In the genomic region with DNA sequence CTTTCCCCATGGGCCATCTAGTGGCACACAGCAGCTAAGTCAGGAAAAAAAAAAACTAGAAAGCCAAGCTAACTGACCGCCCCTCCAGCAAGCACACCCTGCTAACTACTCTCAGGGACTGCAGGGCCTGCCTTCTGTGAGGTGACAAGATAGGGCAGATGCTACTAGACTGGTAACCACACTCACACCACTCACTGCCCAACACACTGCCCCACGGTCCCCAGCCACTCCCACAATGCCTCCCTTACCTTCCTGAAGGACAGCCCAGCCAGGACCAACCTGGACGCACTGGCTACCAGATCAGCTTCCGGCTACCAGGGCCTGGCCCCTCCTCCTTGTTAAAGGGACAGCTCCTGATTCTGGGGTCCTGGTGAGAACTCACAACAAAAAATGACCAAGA, we compare ENCODE assay signal across 8 mouse cellular contexts. TPM values are rescaled to one million over a fixed set of nuclear protein-coding genes. Genes with fewer than 3 reads are reported as not detected.
DNase-seq lines count a peak whose midpoint lies in the region; ATAC-seq lines count a peak whose summit lies in the region.

No protein-coding gene starts in this region.

- H3K27me3 ChIP-seq in liver, embryonic 11.5 days (replicated peaks; ENCODE audit: control insufficient read depth, insufficient read depth, low read length) = peaks cover 7% of the 10 kb centered on the region
- peaks cover 41% of the 10 kb centered on the region for H3K27me3 ChIP-seq in liver, embryonic 12.5 days (replicated peaks)
- no peaks in the 10 kb centered on the region for H3K27me3 ChIP-seq in forebrain, embryonic 14.5 days (replicated peaks; ENCODE audit: control insufficient read depth, insufficient read depth, low read length)
- peaks cover 15% of the 10 kb centered on the region for H3K27me3 ChIP-seq in midbrain, embryonic 10.5 days (ENCODE audit: low read depth, poor library complexity, severe bottlenecking)

- no peaks in the 10 kb centered on the region for H3K36me3 ChIP-seq in liver, embryonic 11.5 days (ENCODE audit: control insufficient read depth, insufficient read depth, low read length)
- no peaks in the 10 kb centered on the region for H3K36me3 ChIP-seq in liver, embryonic 12.5 days
- H3K36me3 ChIP-seq in forebrain, embryonic 14.5 days (ENCODE audit: control insufficient read depth, insufficient read depth, low read length) = no peaks in the 10 kb centered on the region
- no peaks in the 10 kb centered on the region for H3K36me3 ChIP-seq in midbrain, embryonic 10.5 days

- DNase-seq in liver, embryonic 11.5 days (ENCODE audit: low spot score) = no peak
- DNase-seq in forebrain, embryonic 14.5 days (ENCODE audit: low spot score) = no peak
- peak; percentile 65 for DNase-seq in kidney, adult 11 months
- DNase-seq in midbrain, embryonic 10.5 days (ENCODE audit: low spot score) = no peak
- DNase-seq in natural killer cell, adult 2 months (ENCODE audit: low spot score in 2 of 2) = no peak
- no peak for DNase-seq in cerebellum, adult 9-10 months
- no peak for DNase-seq in left cerebral cortex, adult 18-20 months (ENCODE audit: low spot score in 2 of 2)

- 0 out of 2 replicates have a peak overlapping the region, but pooled peaks have one; percentile 15 for H3K4me2 ChIP-seq in liver, embryonic 11.5 days
- H3K4me2 ChIP-seq in liver, embryonic 12.5 days = no peak overlapping the region
- 0 out of 2 replicates have a peak overlapping the region, but pooled peaks have one; percentile 7 for H3K4me2 ChIP-seq in forebrain, embryonic 14.5 days (ENCODE audit: low read length)

- WGBS in liver, embryonic 11.5 days = 16% methylated on average over 4 of the region's 4 CpGs
- WGBS in liver, embryonic 12.5 days (ENCODE audit: insufficient replicate concordance) = 19% methylated on average over 4 of the region's 4 CpGs
- 8% methylated on average over 4 of the region's 4 CpGs for WGBS in forebrain, embryonic 14.5 days
- WGBS in midbrain, embryonic 10.5 days = 12% methylated on average over 4 of the region's 4 CpGs

- H3K9ac ChIP-seq in liver, embryonic 11.5 days (ENCODE audit: low read depth, low read length) = no peak overlapping the region
- no peak overlapping the region for H3K9ac ChIP-seq in liver, embryonic 12.5 days
- H3K9ac ChIP-seq in forebrain, embryonic 14.5 days (ENCODE audit: low read length) = peak overlapping the region; percentile 2; the same call in 1 of the 2 replicates

- no peak overlapping the region for H3K4me3 ChIP-seq in liver, embryonic 11.5 days (ENCODE audit: low read depth, low read length)
- no peak overlapping the region for H3K4me3 ChIP-seq in liver, embryonic 12.5 days
- no peak overlapping the region for H3K4me3 ChIP-seq in forebrain, embryonic 14.5 days (ENCODE audit: low read depth, low read length)
- H3K4me3 ChIP-seq in midbrain, embryonic 10.5 days = peak overlapping the region; percentile 36

- no peak overlapping the region for H3K27ac ChIP-seq in liver, embryonic 11.5 days (ENCODE audit: low read depth, low read length)
- no peak overlapping the region for H3K27ac ChIP-seq in liver, embryonic 12.5 days
- no peak overlapping the region for H3K27ac ChIP-seq in forebrain, embryonic 14.5 days (ENCODE audit: low read depth, low read length)
- H3K27ac ChIP-seq in midbrain, embryonic 10.5 days (replicated peaks) = no peak overlapping the region

- peaks cover 3% of the 10 kb centered on the region for H3K9me3 ChIP-seq in liver, embryonic 11.5 days (ENCODE audit: control insufficient read depth, low read length)
- no peaks in the 10 kb centered on the region; the same call in 1 of the 2 replicates for H3K9me3 ChIP-seq in liver, embryonic 12.5 days (replicated peaks)
- H3K9me3 ChIP-seq in forebrain, embryonic 14.5 days (replicated peaks; ENCODE audit: control insufficient read depth, low read length) = no peaks in the 10 kb centered on the region
- H3K9me3 ChIP-seq in midbrain, embryonic 10.5 days (replicated peaks) = no peaks in the 10 kb centered on the region

- H3K4me1 ChIP-seq in liver, embryonic 11.5 days (replicated peaks; ENCODE audit: control insufficient read depth, insufficient read depth, low read length) = no peaks in the 10 kb centered on the region
- H3K4me1 ChIP-seq in liver, embryonic 12.5 days = 0 out of 2 replicates have a peak, but pooled peaks cover 4% of the 10 kb centered on the region
- H3K4me1 ChIP-seq in forebrain, embryonic 14.5 days (ENCODE audit: control insufficient read depth, insufficient read depth, low read length) = no peaks in the 10 kb centered on the region
- peaks cover 3% of the 10 kb centered on the region; the same call in 1 of the 2 replicates for H3K4me1 ChIP-seq in midbrain, embryonic 10.5 days

- ATAC-seq in liver, embryonic 11.5 days (replicated peaks; ENCODE audit: low FRiP score) = no peak; the same call in 1 of the 2 replicates
- no peak for ATAC-seq in liver, embryonic 12.5 days
- no peak for ATAC-seq in forebrain, embryonic 14.5 days

RNA-seq across cellular contexts. Expression of a gene that starts 5.6 kb away (rescaled TPM):
- 2.3 and 2.5 TPM in 2 replicates for polyA plus RNA-seq in liver, embryonic 11.5 days (2014; fragmentation: Nextera tagmentation; extraction: Ambion mirVana)
- 1.1 TPM in 2 replicates for polyA plus RNA-seq in liver, embryonic 12.5 days (2016; fragmentation: Nextera tagmentation; extraction: Ambion mirVana)
- polyA plus RNA-seq in forebrain, embryonic 14.5 days (2014; fragmentation: Nextera tagmentation; extraction: Ambion mirVana) = 2.2 and 3.2 TPM in 2 replicates
- 5.5 and 6.2 TPM in 2 replicates for polyA plus RNA-seq in midbrain, embryonic 10.5 days (2016; fragmentation: Nextera tagmentation; extraction: Ambion mirVana)
- 1 to 10 TPM; 7.9 to 8.6 TPM for total RNA-seq in left cerebral cortex, adult 18-20 months (2021)

RNA-seq across cellular contexts. Expression of a gene that starts 9.3 kb away (rescaled TPM):
- polyA plus RNA-seq in liver, embryonic 11.5 days (2014; fragmentation: Nextera tagmentation; extraction: Ambion mirVana) = not detected in 2 replicates
- not detected in 2 replicates for polyA plus RNA-seq in liver, embryonic 12.5 days (2016; fragmentation: Nextera tagmentation; extraction: Ambion mirVana)
- polyA plus RNA-seq in forebrain, embryonic 14.5 days (2014; fragmentation: Nextera tagmentation; extraction: Ambion mirVana) = not detected in 2 replicates
- not detected in 2 replicates for polyA plus RNA-seq in midbrain, embryonic 10.5 days (2016; fragmentation: Nextera tagmentation; extraction: Ambion mirVana)
- total RNA-seq in left cerebral cortex, adult 18-20 months (2021) = not detected

RNA-seq across cellular contexts. Expression of a gene that starts 35.5 kb away (rescaled TPM):
- 0.05 TPM in 1 of 2 replicates, not detected in the other for polyA plus RNA-seq in liver, embryonic 11.5 days (2014; fragmentation: Nextera tagmentation; extraction: Ambion mirVana)
- not detected in 2 replicates for polyA plus RNA-seq in liver, embryonic 12.5 days (2016; fragmentation: Nextera tagmentation; extraction: Ambion mirVana)
- 3.5 and 5.1 TPM in 2 replicates for polyA plus RNA-seq in forebrain, embryonic 14.5 days (2014; fragmentation: Nextera tagmentation; extraction: Ambion mirVana)
- 23.5 and 30.5 TPM in 2 replicates for polyA plus RNA-seq in midbrain, embryonic 10.5 days (2016; fragmentation: Nextera tagmentation; extraction: Ambion mirVana)
- total RNA-seq in left cerebral cortex, adult 18-20 months (2021) = not detected

RNA-seq across cellular contexts. Expression of a gene that starts 36.4 kb away (rescaled TPM):
- 32.8 and 35.1 TPM in 2 replicates for polyA plus RNA-seq in liver, embryonic 11.5 days (2014; fragmentation: Nextera tagmentation; extraction: Ambion mirVana)
- polyA plus RNA-seq in liver, embryonic 12.5 days (2016; fragmentation: Nextera tagmentation; extraction: Ambion mirVana) = 23.2 and 27.4 TPM in 2 replicates
- polyA plus RNA-seq in forebrain, embryonic 14.5 days (2014; fragmentation: Nextera tagmentation; extraction: Ambion mirVana) = 14.8 and 16.2 TPM in 2 replicates
- polyA plus RNA-seq in midbrain, embryonic 10.5 days (2016; fragmentation: Nextera tagmentation; extraction: Ambion mirVana) = 35.6 and 37.0 TPM in 2 replicates
- total RNA-seq in left cerebral cortex, adult 18-20 months (2021) = 10 to 100 TPM; 54.5 to 57.2 TPM

RNA-seq across cellular contexts. Expression of a gene that starts 43.9 kb away (rescaled TPM):
- 5.1 and 5.5 TPM in 2 replicates for polyA plus RNA-seq in liver, embryonic 11.5 days (2014; fragmentation: Nextera tagmentation; extraction: Ambion mirVana)
- polyA plus RNA-seq in liver, embryonic 12.5 days (2016; fragmentation: Nextera tagmentation; extraction: Ambion mirVana) = 4.2 and 6.0 TPM in 2 replicates
- 0.67 and 1.5 TPM in 2 replicates for polyA plus RNA-seq in forebrain, embryonic 14.5 days (2014; fragmentation: Nextera tagmentation; extraction: Ambion mirVana)
- polyA plus RNA-seq in midbrain, embryonic 10.5 days (2016; fragmentation: Nextera tagmentation; extraction: Ambion mirVana) = 3.9 and 4.6 TPM in 2 replicates
- total RNA-seq in left cerebral cortex, adult 18-20 months (2021) = 1 to 10 TPM; 5.8 to 8.1 TPM
